Mouse (Mus musculus) retina, adult 2 months (tissue): Measurements from ENCODE around the gene Rundc1.
"Not testable (repeated sequence)": the region's sequence is repeated elsewhere in the genome, so short reads cannot be mapped to it uniquely, and the experiment has no call there.

Experiments used
- DNase-seq: peaks from one replicate; pipeline ENCODE4 v3.0.0-alpha.2; 2012; ENCODE audit warnings: low read depth, low spot score

Rundc1 gene

DNA sequence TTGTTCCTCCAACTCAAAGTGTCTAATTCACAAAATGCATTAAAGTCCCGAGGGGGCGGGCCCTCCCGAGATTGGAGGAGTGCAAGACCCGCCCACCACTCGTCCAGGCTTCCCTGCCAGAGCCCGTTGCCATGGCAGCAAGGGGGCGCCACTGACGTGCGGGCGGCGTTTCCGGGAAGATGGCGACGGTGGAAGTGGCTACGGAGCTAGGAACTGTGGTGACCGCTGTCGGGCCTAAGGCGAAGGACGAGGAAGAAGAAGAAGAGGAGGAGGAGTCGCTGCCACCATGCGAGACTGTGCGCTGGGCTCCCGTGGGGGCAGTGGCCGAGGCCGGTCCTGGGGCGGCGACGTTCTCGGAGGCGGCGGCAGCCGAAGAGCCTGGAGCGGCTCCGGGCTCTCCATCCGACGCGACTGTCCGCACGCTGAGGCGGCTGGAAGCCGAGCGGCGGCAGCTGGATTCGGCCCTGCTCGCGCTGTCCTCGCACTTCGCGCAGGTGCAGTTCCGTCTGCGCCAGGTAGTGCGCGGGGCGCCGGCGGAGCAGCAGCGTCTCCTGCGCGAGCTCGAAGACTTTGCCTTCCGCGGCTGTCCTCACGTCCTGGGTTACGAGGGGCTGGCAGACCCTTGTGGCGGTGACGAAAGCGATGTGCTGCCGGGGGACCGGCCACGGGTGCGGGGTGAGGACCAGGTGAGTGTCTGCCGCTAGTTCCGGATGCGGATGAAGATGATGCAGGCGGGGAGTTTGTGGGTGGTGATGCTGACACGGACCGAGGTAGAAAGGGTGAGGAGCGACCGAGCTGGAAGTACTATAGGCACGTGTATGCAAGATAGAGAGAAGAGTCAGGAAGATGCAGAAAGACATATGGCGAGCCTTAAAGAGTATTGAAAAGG is at the start of gene Rundc1, which contains the start of gene Ptges3l:
Gene Rundc1, plus strand, starts transcription at position 161 of the 889 bp plus-strand sequence.
Gene Ptges3l, minus strand, starts transcription at position 409 of the 889 bp plus-strand sequence.
- DNase-seq, result peak; percentile 82

DNA sequence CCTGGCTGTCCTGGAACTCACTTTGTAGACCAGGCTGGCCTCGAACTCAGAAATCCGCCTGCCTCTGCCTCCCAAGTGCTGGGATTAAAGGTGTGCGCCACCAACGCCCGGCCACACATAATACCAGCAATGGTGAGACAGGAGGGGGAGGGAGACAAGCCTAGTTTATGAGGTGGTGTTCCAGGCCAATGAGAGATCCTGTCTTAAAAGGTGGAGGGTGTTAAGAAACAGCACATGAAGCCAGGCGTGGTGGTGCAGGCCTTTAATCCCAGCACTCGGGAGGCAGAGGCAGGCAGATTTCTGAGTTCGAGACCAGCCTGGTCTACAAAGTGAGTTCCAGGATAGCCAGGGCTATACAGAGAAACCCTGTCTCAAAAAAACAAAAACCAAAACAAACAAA is 46.7 kb upstream of the Rundc1 start:
- DNase-seq, result not testable (repeated sequence)

DNA sequence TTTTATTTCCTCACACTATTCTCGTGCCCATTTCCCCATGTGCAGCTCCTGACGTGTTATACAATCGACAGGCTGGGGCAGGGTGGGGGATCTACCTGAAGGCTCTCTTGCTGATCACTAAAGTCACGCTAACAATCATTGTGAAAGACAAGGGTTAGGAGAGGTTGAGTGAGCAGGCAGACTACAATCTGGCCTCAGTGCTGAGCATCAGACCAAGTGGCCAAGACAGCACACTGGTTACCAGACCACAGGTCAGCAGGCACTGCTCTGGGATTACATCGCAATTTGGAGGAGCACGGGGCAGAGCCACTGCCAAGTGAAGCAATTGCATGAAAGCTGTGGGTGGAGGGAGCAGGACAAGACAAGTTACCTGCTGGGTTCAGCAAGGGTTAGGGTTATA is 46.0 kb upstream of the Rundc1 start:
- DNase-seq, result no peak

DNA sequence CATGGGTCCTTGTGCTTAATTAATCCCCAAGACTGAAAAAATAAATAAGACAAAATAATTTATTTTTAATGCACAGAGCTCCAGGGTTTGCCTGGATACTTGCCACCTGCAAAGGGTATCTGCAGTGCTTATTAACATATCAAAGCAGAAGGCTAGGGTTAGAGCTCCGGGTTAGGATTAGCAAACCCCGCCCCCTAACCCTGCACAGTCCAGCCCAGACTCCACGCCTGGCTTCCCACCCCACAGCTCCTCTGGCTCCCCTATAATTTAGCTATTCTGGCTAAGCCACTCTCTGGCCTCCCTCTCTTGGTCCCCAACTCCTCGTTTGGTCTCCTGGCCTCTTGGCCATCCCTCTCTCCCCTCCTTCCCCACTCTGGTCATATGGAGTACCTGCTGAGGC is 43.1 kb upstream of the Rundc1 start:
- no peak for DNase-seq

DNA sequence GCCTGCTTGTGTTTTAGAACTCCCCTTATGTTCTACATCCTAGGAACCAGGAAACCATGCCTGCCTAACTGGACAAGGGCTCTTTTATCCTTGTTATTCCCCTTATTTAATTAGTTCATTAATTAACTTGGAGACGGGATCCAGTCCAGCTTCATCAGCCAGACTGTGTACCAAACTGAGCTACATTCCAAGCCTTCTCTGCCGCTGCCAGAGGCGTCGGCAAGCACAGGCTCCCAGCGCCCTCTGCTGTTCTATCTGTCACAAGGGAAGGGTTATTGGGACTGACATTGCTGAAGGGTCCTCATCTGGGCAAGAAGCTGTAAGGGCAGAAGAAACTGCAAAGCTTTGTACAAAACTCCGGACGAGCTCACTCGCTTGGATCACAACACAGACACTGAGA is 29.8 kb upstream of the Rundc1 start:
- peak; percentile 34 for DNase-seq

DNA sequence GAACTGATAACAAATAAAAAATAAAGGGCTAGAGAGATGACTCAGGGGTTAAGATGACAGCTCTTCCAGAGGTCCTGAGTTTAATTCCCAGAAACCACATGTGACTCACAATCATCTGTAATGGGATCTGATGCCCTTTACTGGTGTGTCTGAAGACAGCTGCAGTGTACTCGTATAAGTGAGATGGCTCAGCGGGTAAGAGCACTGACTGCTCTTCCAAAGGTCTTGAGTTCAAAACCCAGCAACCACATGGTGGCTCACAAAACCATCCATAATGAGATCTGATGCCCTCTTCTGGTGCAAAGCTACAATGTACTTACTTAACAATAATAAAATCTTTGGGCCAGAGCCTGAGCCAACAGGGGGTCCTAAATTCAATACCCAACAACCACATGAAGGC is 9.6 kb upstream of the Rundc1 start:
- no peak for DNase-seq

DNA sequence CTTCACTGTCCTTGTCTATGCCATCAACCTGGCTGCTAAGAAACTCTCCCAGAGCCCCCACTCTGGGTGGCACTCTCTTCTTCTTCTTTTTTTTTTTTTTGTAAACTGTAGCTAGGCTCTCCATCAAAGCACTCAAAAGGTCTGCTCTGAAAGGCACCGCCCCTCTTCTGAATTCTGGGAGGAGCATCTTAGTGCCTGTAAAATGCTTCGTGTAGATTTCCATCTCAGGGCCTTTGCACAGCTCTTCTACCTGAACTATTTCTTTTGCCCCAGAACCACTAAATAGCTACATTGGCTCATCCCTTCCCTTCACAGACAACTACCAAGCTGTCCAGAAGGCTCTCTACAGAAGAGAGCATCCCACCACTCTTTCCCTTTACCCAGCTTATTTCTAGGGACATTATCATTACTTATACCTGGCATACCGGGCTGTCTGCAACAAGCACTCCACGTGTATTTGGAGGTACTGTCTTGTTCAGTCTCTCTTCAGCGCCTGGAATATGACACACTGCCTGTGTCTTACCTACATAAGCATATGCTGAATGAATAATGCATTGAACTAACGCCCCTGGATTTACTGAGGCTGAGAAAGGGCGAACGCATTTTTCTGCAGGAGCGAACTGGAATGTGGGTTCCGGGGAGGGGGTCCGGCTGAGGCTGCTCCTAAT is 8.3 kb upstream of the Rundc1 start:
- DNase-seq, result no peak

DNA sequence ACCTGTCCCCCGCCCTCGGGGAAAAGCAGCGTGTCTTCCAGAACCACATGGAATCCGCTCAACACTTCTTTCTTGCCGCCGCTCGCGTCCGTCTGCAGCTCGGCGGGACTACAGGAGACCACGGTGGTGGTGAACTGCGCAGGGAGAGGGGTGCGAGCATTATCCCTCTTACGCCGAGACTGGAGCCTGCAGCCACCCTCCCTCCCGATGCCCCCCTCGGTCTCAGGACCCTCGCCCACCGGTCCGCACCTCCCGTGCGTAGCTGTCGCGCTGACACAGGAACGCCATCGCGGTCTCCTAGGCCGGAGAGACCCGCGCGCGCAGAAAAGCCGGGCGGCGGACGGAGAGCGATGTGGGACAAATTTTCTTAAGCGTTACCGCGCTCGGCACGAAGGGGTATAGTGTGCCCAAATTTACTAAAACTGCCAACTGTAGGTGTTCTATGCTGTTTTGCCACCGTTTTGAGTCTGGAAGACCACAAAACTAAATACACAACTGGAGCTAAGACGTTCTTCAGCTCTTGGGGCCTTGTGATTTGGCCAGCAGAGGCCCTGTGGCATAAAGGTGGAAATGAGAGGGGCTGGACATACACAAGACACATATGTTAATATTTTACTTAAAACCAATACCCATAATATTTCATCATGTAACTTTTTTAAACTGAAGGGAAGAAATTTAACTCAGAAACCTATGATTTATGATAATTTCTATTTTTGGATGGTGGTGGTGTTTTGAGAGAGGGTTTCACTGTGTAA is 7.6 kb upstream of the Rundc1 start, which contains the start of gene Aarsd1:
Gene Aarsd1, minus strand, starts transcription at position 515 of the 755 bp plus-strand sequence.
- DNase-seq, result peak; percentile 75

DNA sequence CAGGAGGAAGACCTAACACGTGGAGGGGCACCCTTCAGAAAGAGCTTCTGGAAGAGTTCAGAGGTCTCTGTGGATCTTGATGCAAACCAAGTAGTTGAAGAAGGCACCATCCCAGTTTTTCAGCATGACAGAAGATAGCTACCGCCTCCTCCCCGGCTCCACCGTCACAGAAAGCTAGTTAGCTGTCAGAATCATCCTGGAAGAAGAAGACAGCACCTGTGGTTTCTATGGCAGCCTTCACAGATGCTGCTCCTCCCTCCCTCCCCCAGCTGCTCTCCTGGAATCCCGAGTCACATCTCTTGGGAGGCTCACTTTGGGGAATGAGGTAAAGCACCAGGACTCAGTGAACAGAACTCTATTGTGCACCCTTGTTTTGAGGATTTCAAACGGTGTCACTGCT is 5.9 kb upstream of the Rundc1 start:
- DNase-seq, result no peak

DNA sequence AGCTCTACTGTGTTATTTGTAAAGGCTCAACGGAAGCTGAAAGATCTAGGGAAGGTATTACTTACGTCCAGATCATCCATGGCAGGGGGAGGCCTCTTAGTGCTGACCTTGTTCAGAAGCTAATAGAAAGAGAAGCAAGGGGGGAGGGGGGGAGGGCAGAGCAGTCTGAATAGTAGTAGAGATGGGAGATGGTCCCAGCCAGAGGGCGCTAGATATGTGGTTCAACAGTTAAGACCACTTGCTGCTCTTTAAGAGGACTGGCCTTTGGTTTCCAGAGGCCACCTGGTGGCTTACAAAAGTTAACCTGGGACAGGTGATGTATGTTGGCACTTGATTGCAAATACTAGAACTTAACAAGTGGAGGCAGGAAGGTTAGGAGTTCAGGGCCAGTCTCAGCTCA is 5.3 kb upstream of the Rundc1 start:
- DNase-seq, result no peak

DNA sequence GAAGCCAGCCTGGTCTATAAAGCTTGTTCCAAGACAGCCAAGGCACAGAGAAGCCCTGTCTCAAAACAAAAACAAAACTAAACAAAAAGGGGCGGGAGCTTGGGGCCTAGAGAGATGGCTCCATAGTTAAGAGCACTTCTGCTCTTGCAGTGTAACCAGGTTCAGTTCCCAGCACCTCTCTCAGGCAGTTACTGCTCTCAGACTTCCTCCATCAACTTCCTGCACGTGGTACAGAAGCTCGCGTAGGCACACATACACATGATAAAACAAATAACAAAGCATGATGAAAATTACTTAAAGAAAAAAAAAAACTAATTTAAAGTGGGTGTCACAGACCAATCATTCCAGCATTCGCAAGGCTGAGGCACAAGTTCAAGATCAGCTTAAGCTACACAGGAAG is 4.7 kb upstream of the Rundc1 start:
- no peak for DNase-seq

DNA sequence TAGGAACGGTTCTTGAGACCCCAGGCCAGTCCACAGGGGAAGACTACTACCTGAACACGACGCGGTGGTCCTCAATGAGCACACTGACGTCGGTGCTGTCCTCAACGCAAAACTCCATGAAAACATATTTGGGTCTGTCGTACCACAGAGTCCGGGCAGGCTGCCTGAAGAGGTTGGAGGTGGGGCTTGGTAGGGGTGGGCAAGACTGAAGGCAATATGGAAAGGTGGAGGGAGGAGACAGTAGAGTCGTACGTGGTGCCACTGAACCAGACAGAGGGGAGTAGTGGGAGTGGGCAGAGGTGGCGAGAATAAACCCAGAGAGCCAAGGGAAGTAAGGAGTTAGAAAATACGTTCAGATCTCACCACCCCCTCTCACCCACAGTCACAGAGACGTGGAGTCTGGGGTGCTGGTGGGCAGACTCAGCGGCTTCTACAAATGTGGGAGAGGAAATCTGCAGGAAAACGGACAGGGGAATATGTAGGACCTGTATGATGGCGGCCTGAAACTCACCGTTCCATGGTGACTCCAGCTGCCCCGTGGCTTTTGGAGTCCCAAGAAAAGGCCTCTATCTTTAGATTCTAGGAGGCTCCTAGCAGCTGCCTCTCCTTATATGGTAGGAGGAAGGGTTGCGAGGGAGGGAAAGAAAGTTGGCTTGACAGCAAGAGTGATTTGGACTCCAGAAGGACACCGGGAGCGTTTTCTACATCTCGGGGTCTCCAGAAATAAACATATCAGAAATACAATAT is 607 bp upstream of the Rundc1 start, which contains the start of gene Gm27029:
Gene Gm27029, minus strand, starts transcription at position 692 of the 747 bp plus-strand sequence.
- no peak for DNase-seq

DNA sequence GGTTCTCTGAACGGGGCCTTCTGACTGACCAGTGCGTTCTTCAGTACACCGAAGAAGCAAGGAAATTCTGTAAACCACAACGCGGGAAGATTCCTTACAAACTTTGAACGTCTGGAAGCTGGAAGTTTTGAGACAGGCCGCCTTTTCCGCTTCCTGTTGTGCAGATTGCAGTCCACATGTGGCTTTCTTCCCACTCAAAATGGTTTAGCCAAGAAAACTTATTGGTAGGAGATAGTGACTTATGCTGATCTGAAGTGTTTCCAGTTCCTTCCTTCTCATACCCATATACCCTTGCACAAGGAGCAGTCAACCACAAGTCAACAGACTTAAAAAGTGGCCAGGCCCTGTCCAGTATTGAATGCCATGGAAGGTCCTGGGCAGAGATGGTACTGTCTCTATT is 1.3 kb downstream of the Rundc1 start:
- no peak for DNase-seq

DNA sequence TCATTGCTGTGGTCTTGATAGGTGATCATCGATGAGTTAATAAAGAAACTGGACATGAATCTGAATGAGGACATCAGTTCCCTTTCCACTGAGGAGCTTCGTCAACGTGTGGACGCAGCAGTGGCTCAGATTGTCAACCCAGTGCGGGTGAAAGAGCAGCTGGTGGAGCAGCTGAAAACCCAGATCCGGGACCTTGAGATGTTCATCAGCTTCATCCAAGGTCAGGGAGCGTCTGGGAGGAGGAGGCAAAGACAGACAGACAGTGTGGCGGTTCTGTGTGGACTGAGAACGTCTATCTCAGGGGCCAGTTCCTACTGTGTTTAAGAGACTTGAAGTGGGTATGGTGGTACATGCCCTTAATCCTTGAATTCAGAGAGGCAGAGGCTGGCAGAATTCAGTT is 6.4 kb downstream of the Rundc1 start:
- DNase-seq, result no peak

DNA sequence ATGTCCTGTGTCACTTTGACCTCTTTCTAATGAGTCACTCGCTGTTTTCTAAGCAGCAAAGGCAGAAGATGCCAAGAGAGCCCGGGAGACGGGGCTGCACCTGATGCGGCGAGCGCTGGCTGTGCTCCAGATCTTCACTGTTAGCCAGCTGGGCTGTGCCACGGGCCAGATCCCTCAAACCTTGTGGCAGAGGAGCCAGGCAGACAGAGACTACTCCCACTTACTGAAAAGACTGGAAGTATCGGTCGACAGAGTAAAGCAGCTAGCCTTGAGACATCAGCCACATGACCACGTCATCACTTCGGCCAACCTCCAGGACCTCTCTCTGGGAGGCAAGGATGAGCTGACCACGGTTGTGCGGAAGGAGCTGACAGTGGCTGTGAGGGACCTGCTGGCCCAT is 8.5 kb downstream of the Rundc1 start:
- DNase-seq, result no peak

DNA sequence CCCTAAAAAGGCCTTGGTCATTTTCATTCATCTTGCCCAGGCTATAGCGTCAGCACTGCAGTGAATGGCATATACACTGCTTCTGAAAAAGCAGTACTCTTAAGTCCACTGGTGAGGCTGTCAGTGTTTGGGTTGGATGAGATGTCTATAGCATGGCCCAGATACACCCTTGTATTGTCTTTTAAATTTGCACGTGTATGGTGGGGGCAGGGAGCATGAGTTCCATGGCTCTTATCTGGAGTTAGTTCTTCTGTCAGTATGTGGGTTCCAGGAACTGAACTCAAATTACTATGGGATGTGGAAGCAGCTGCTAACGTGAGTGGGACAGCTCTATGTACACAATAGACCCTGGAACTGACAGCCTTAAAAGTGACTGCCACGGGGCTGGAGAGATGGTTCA is 10.9 kb downstream of the Rundc1 start:
- DNase-seq, result no peak

DNA sequence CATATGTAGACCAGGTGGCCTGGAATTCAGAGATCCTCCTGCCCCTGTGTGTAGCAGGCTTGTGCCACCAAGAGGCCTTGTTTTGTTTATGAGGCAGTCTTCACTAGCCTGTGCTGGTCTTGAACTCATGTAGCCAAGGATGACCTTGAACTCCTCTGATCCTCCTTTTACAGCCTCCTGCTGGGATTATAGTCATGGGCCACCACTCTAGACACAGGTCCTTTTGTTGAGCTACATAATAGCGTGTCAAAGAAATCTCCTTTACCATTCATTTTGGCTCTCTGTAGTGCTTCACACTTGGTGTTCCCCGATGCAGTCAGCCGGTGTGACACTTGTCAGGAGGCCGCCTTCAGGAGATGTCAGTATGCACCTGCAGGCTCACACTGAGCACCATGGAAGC is 12.0 kb downstream of the Rundc1 start:
- no peak for DNase-seq

DNA sequence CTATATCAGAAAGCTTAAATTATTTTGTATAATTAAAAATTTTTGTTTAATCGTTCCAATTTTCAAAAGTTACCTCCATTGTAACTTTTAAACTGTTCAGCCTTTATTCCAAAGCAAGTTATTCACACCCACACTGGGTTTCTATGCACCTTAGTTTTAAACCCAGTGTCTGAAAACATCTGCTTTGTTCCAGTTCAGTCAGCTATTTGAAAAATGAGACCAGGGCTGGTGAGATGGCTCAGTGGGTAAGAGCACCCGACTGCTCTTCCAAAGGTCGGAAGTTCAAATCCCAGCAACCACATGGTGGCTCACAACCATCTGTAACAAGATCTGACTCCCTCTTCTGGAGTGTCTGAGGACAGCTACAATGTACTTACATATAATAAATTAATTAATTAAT is 13.1 kb downstream of the Rundc1 start:
- not testable (repeated sequence) for DNase-seq

DNA sequence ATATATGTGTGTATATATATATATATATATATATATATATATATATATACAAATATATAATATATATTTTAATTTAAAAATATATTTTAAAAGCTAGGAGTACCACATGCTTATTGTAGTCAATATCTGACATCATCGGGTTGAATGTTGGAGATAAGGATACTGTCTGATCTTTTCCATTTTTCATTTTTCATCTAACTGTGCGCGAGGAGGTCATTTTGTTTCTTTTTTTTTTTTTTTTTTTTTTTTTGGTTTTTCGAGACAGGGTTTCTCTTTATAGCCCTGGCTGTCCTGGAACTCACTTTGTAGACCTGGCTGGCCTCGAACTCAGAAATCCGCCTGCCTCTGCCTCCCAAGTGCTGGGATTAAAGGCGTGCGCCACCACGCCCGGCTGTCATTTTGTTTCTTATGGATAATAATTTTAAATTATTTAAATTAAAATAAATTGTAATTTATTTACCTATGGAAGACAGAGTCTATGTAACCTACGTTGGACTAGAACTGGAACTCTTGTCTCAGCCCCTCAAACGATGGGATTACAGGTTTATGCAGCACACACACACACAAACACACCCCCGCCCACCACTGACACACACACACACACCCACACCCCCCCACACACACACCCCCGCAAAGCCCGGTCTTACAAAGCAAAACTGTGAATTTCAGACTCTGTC is 16.7 kb downstream of the Rundc1 start:
- not testable (repeated sequence) for DNase-seq

DNA sequence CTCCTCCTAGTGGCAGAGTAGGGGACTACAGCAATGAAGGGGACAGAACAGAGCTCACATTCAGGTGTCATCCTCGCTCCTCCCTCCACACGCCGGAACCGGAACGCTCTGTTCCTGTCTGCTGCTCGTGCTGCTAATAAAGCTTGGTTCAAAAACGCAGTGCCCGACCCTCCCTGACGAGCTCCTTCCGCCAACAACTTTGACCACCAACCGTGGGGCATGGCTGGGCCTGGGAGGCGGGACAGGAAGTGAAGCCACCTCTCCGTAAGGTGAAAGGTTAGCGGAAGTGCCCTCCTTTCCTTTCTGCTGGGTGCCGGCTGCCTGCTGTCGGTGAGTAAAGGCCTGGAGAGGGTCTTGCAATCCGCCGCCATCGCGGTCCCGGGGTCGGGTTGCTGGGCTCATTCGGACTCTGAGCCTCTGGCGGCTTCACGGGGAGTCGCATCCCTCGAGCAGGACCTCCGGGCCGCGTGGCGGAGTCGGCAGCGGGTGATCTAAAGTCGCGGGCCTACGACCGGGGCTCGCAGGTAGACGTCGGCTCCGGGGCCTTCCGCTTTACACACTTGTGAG is 17.3 kb downstream of the Rundc1 start, which contains the start of gene Rpl27:
Gene Rpl27, plus strand, starts transcription at position 172 of the 567 bp plus-strand sequence.
- DNase-seq, result peak; percentile 98
